Mouse (Mus musculus): ENCODE measurements at regions not wholly inside any gene's neighbourhood (a gene's known extent, or its start where the extent isn't known, plus 50 kb on each side); places are given as distances from the start of the nearest gene placed in this dataset.
A peak's percentile ranks its signal among the peaks of the same experiment; 100 is the strongest.

DNA sequence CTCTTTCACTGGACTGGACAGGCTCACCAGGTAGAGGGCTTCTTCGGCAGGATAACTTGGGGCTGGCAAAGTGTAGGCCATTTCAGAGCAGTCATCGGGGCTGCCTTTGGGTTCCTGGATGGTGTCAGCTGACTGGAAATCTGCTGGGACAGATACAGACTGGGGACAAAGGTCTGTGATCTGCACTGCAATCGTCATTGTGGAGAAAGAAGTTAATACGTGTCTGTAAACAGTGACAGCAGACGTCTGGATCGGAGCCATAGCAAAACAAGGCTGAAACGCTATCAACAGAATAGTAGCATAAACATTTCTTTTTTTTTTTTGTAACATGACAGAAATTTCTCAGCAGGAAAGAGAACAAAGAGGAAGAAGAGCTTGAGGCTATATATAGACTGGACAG, 171.8 kb upstream of the Fggy start:
- Histone ChIP-seq H3K36me3 (ENCODE audit: control insufficient read depth, insufficient read depth) (no peaks in the 10 kb centered on the region), H3K4me3 (ENCODE audit: insufficient read depth, poor library complexity, severe bottlenecking) (no peak overlapping the region), H3ac (ENCODE audit: control insufficient read depth, insufficient read length, low read depth) (no peak overlapping the region), H3K79me2 (ENCODE audit: control insufficient read depth, insufficient read depth) (no peaks in the 10 kb centered on the region), H3K27me3 (ENCODE audit: control insufficient read depth, insufficient read depth, insufficient read length) (no peaks in the 10 kb centered on the region), H3K79me3 (ENCODE audit: low read depth) (no peaks in the 10 kb centered on the region)
- TF ChIP-seq USF1 (IDR thresholded peaks at IDR 0.05; ENCODE audit: low read depth) (no peak), MYOG (IDR thresholded peaks at IDR 0.05; ENCODE audit: control insufficient read depth, extremely low read depth, insufficient read length) (no peak), MAX (IDR thresholded peaks at IDR 0.05) (no peak), CTCF (IDR thresholded peaks at IDR 0.05; ENCODE audit: control insufficient read depth, insufficient read depth, insufficient read length) (no peak), FOSL1 (IDR thresholded peaks at IDR 0.05; ENCODE audit: insufficient read depth, low read length, poor library complexity, severe bottlenecking) (no peak), CEBPB (IDR thresholded peaks at IDR 0.05; ENCODE audit: low read depth) (no peak), MYOD1 (IDR thresholded peaks at IDR 0.05; ENCODE audit: control insufficient read depth, insufficient read length, low read depth) (no peak)

GRCm38 (mm10) chr4:95386021-95386420, 171.3 kb upstream of the Fggy start:
- no peaks in the 10 kb centered on the region for H3K79me2 ChIP-seq (ENCODE audit: control insufficient read depth, insufficient read depth)
- H3K27me3 ChIP-seq (ENCODE audit: control insufficient read depth, insufficient read depth, insufficient read length), result no peaks in the 10 kb centered on the region
- no peak overlapping the region for H3ac ChIP-seq (ENCODE audit: control insufficient read depth, insufficient read length, low read depth)
- no peaks in the 10 kb centered on the region for H3K36me3 ChIP-seq (ENCODE audit: control insufficient read depth, insufficient read depth)
- no peak overlapping the region for H3K4me3 ChIP-seq (ENCODE audit: insufficient read depth, poor library complexity, severe bottlenecking)
- TF ChIP-seq USF1 (IDR thresholded peaks at IDR 0.05; ENCODE audit: low read depth) (no peak), FOSL1 (IDR thresholded peaks at IDR 0.05; ENCODE audit: insufficient read depth, low read length, poor library complexity, severe bottlenecking) (no peak), CTCF (IDR thresholded peaks at IDR 0.05; ENCODE audit: control insufficient read depth, insufficient read depth, insufficient read length) (no peak), CEBPB (IDR thresholded peaks at IDR 0.05; ENCODE audit: low read depth) (no peak), MAX (IDR thresholded peaks at IDR 0.05) (no peak), MYOD1 (IDR thresholded peaks at IDR 0.05; ENCODE audit: control insufficient read depth, insufficient read length, low read depth) (no peak), MYOG (IDR thresholded peaks at IDR 0.05; ENCODE audit: control insufficient read depth, extremely low read depth, insufficient read length) (no peak)
- no peaks in the 10 kb centered on the region for H3K79me3 ChIP-seq (ENCODE audit: low read depth)

- Histone ChIP-seq H3K36me3 (ENCODE audit: control insufficient read depth, insufficient read depth) (no peaks in the 10 kb centered on the region), H3K4me3 (ENCODE audit: insufficient read depth, poor library complexity, severe bottlenecking) (no peak overlapping the region), H3K79me3 (ENCODE audit: low read depth) (no peaks in the 10 kb centered on the region), H3ac (ENCODE audit: control insufficient read depth, insufficient read length, low read depth) (no peak overlapping the region), H3K27me3 (ENCODE audit: control insufficient read depth, insufficient read depth, insufficient read length) (no peaks in the 10 kb centered on the region), H3K79me2 (ENCODE audit: control insufficient read depth, insufficient read depth) (no peaks in the 10 kb centered on the region)
- TF ChIP-seq MYOD1 (IDR thresholded peaks at IDR 0.05; ENCODE audit: control insufficient read depth, insufficient read length, low read depth) (no peak), USF1 (IDR thresholded peaks at IDR 0.05; ENCODE audit: low read depth) (no peak), MYOG (IDR thresholded peaks at IDR 0.05; ENCODE audit: control insufficient read depth, extremely low read depth, insufficient read length) (no peak), MAX (IDR thresholded peaks at IDR 0.05) (no peak), FOSL1 (IDR thresholded peaks at IDR 0.05; ENCODE audit: insufficient read depth, low read length, poor library complexity, severe bottlenecking) (no peak), CTCF (IDR thresholded peaks at IDR 0.05; ENCODE audit: control insufficient read depth, insufficient read depth, insufficient read length) (no peak), CEBPB (IDR thresholded peaks at IDR 0.05; ENCODE audit: low read depth) (no peak)
Observed at GRCm38 (mm10) chr4:95388556-95388955, 168.8 kb upstream of the Fggy start.

DNA sequence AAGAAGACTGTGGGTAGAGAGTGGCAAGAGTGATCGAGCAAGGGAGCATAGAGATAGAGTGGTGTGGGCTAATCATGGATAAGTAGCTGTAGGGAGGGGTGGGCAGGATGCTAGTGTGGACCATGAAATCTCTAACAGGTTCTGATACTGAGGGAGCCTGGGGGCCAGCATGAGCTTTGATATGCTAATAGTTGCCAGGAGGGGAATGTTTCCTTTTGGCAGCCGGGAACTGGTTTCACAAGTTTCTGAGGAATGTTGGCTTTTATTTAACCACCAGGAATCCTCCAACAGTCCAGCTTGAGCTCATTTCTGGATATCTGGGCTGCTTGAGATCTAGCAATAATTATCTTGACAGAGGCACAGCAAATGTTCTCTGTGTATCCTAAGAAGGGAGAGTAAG, 167.7 kb upstream of the Fggy start:
- Histone ChIP-seq H3K36me3 (ENCODE audit: control insufficient read depth, insufficient read depth) (no peaks in the 10 kb centered on the region), H3K79me3 (ENCODE audit: low read depth) (no peaks in the 10 kb centered on the region), H3K4me3 (ENCODE audit: insufficient read depth, poor library complexity, severe bottlenecking) (no peak overlapping the region), H3ac (ENCODE audit: control insufficient read depth, insufficient read length, low read depth) (no peak overlapping the region), H3K27me3 (ENCODE audit: control insufficient read depth, insufficient read depth, insufficient read length) (no peaks in the 10 kb centered on the region), H3K79me2 (ENCODE audit: control insufficient read depth, insufficient read depth) (no peaks in the 10 kb centered on the region)
- TF ChIP-seq MAX (IDR thresholded peaks at IDR 0.05) (no peak), USF1 (IDR thresholded peaks at IDR 0.05; ENCODE audit: low read depth) (no peak), FOSL1 (IDR thresholded peaks at IDR 0.05; ENCODE audit: insufficient read depth, low read length, poor library complexity, severe bottlenecking) (no peak), CEBPB (IDR thresholded peaks at IDR 0.05; ENCODE audit: low read depth) (no peak), MYOG (IDR thresholded peaks at IDR 0.05; ENCODE audit: control insufficient read depth, extremely low read depth, insufficient read length) (no peak), MYOD1 (IDR thresholded peaks at IDR 0.05; ENCODE audit: control insufficient read depth, insufficient read length, low read depth) (no peak), CTCF (IDR thresholded peaks at IDR 0.05; ENCODE audit: control insufficient read depth, insufficient read depth, insufficient read length) (no peak)

DNA sequence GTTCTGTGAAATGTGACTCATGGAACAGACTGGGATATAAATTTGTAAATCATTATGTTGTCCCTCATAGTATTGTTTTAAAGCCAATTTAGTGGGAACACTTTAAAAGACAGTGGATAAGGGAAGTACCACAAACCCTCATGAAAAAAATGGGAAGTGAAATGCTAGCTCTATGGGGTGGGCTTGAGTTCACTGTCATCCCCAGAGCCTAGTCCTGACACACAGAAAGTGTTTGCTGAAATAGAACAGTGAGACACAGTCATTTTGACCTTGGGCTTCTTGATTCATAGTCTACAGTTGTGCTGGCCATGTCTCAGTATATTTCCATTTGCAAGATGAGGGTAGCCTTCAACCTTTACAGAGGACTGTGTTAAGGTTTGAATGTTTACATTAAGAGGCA, 166.8 kb upstream of the Fggy start:
- Histone ChIP-seq H3K79me3 (ENCODE audit: low read depth) (no peaks in the 10 kb centered on the region), H3ac (ENCODE audit: control insufficient read depth, insufficient read length, low read depth) (no peak overlapping the region), H3K4me3 (ENCODE audit: insufficient read depth, poor library complexity, severe bottlenecking) (no peak overlapping the region), H3K36me3 (ENCODE audit: control insufficient read depth, insufficient read depth) (no peaks in the 10 kb centered on the region), H3K79me2 (ENCODE audit: control insufficient read depth, insufficient read depth) (no peaks in the 10 kb centered on the region), H3K27me3 (ENCODE audit: control insufficient read depth, insufficient read depth, insufficient read length) (no peaks in the 10 kb centered on the region)
- no peak for TF ChIP-seq USF1 (IDR thresholded peaks at IDR 0.05; ENCODE audit: low read depth)
- TF ChIP-seq CTCF (IDR thresholded peaks at IDR 0.05; ENCODE audit: control insufficient read depth, insufficient read depth, insufficient read length), result no peak
- no peak for TF ChIP-seq MAX (IDR thresholded peaks at IDR 0.05)

- Histone ChIP-seq H3K4me3 (ENCODE audit: insufficient read depth, poor library complexity, severe bottlenecking) (no peak overlapping the region), H3ac (ENCODE audit: control insufficient read depth, insufficient read length, low read depth) (no peak overlapping the region), H3K27me3 (ENCODE audit: control insufficient read depth, insufficient read depth, insufficient read length) (no peaks in the 10 kb centered on the region), H3K79me2 (ENCODE audit: control insufficient read depth, insufficient read depth) (no peaks in the 10 kb centered on the region), H3K36me3 (ENCODE audit: control insufficient read depth, insufficient read depth) (no peaks in the 10 kb centered on the region), H3K79me3 (ENCODE audit: low read depth) (no peaks in the 10 kb centered on the region)
- TF ChIP-seq MYOD1 (IDR thresholded peaks at IDR 0.05; ENCODE audit: control insufficient read depth, insufficient read length, low read depth) (peak; percentile 2), CEBPB (IDR thresholded peaks at IDR 0.05; ENCODE audit: low read depth) (peak; percentile 65), MYOG (IDR thresholded peaks at IDR 0.05; ENCODE audit: control insufficient read depth, extremely low read depth, insufficient read length) (no peak), FOSL1 (IDR thresholded peaks at IDR 0.05; ENCODE audit: insufficient read depth, low read length, poor library complexity, severe bottlenecking) (peak; percentile 44), MAX (IDR thresholded peaks at IDR 0.05) (no peak)
Observed at GRCm38 (mm10) chr4:95395746-95396145, 161.6 kb upstream of the Fggy start.
